Mouse (Mus musculus) urinary bladder, postnatal 36 days (tissue): ENCODE results near the gene Fitm2.
"Not testable (repeated sequence)": the region's sequence is repeated elsewhere in the genome, so short reads cannot be mapped to it uniquely, and the experiment has no call there.

ENCODE experiments used
- DNase-seq, 2 experiments: peaks; one replicate each; pipeline ENCODE4 v3.0.0; 2022; ENCODE audit warnings: low spot score in 2 of 2, mixed read lengths in 1 of 2

Gene Fitm2

GRCm38 (mm10) chr2:163463251-163463769 is 9.1 kb downstream of the Fitm2 start:
- DNase-seq, result no peak

- DNase-seq, result no peak
Measured at GRCm38 (mm10) chr2:163462801-163463200, 9.6 kb downstream of the Fitm2 start.

- no peak for DNase-seq
Measured at GRCm38 (mm10) chr2:163462386-163462785, 10.0 kb downstream of the Fitm2 start.

- DNase-seq, result not testable (repeated sequence)
Measured at GRCm38 (mm10) chr2:163461307-163461706, 11.1 kb downstream of the Fitm2 start.

GRCm38 (mm10) chr2:163460622-163461021 is 11.8 kb downstream of the Fitm2 start:
- no peak for DNase-seq

- no peak for DNase-seq
Measured at GRCm38 (mm10) chr2:163459380-163459779, 13.0 kb downstream of the Fitm2 start.

- no peak for DNase-seq
Measured at GRCm38 (mm10) chr2:163458539-163459265, 13.7 kb downstream of the Fitm2 start.

- no peak for DNase-seq
Measured at GRCm38 (mm10) chr2:163453378-163453777, 19.1 kb downstream of the Fitm2 start.

- DNase-seq, result no peak
Measured at GRCm38 (mm10) chr2:163452738-163453137, 19.7 kb downstream of the Fitm2 start.

- DNase-seq, result no peak
Measured at GRCm38 (mm10) chr2:163450668-163451295, 21.6 kb downstream of the Fitm2 start.

- DNase-seq, result no peak
Measured at GRCm38 (mm10) chr2:163449276-163449675, 23.2 kb downstream of the Fitm2 start.

- DNase-seq, result no peak
Measured at GRCm38 (mm10) chr2:163447375-163447774, 25.1 kb downstream of the Fitm2 start.

- DNase-seq, result no peak
Measured at GRCm38 (mm10) chr2:163444017-163444416, 28.4 kb downstream of the Fitm2 start.

GRCm38 (mm10) chr2:163443543-163443942 is 28.9 kb downstream of the Fitm2 start:
- DNase-seq, result no peak

GRCm38 (mm10) chr2:163439488-163439887 is 32.9 kb downstream of the Fitm2 start:
- no peak for DNase-seq

- DNase-seq, result peak in 1 of 2 experiments; percentile 15
Measured at GRCm38 (mm10) chr2:163438619-163439451, 33.6 kb downstream of the Fitm2 start.

- no peak for DNase-seq
Measured at GRCm38 (mm10) chr2:163438246-163438618, 34.2 kb downstream of the Fitm2 start, which contains the start of gene Gdap1l1. Gene Gdap1l1, plus strand, starts transcription at chr2:163438476.

- DNase-seq, result no peak
Measured at GRCm38 (mm10) chr2:163437800-163438199, 34.6 kb downstream of the Fitm2 start.

GRCm38 (mm10) chr2:163433971-163434370 is 38.5 kb downstream of the Fitm2 start:
- DNase-seq, result no peak

GRCm38 (mm10) chr2:163431289-163431688 is 41.1 kb downstream of the Fitm2 start:
- no peak for DNase-seq

- DNase-seq, result no peak
Measured at GRCm38 (mm10) chr2:163428346-163429011, 44.0 kb downstream of the Fitm2 start.

GRCm38 (mm10) chr2:163424597-163424996 is 47.8 kb downstream of the Fitm2 start, which contains the start of gene Oser1:
Gene Oser1, minus strand, starts transcription at chr2:163424697.
- no peak for DNase-seq
